9 mouse cellular contexts compared by ENCODE assay signal in genomic region chr15:56278622-56279301, GRCm38 (mm10).
A peak's percentile ranks its signal among the peaks of the same experiment; 100 is the strongest.
DNase-seq lines count a peak whose midpoint lies in the region; ATAC-seq lines count a peak whose summit lies in the region.
"Had no signal": no experiment of that assay in that cellular context is flagged by ENCODE, and none has a peak within 500 bp of the region (broad histone marks: within the 10 kb centered on the region; RNA-seq: fewer than 3 reads in every experiment).

No protein-coding gene starts in this region.

- no peak overlapping the region for H3K4me3 ChIP-seq in forebrain, embryonic 15.5 days
- no peak overlapping the region for H3K4me3 ChIP-seq in neural tube, embryonic 12.5 days
- H3K4me3 ChIP-seq: liver, embryonic 13.5 days had no signal

- ATAC-seq in forebrain, embryonic 15.5 days (replicated peaks) = peak; percentile 98
- peak; percentile 96 for ATAC-seq in neural tube, embryonic 12.5 days (ENCODE audit: low FRiP score, low read depth)
- ATAC-seq in erythroblast, adult 5-6 weeks (replicated peaks; ENCODE audit: low FRiP score, poor library complexity, severe bottlenecking) = no peak

- H3K4me1 ChIP-seq in forebrain, embryonic 15.5 days = peaks cover 17% of the 10 kb centered on the region
- H3K4me1 ChIP-seq in neural tube, embryonic 12.5 days = peaks cover 10% of the 10 kb centered on the region; the same call in 1 of the 2 replicates
- H3K4me1 ChIP-seq: liver, embryonic 13.5 days had no signal

- no peaks in the 10 kb centered on the region for H3K27me3 ChIP-seq in forebrain, embryonic 15.5 days
- H3K27me3 ChIP-seq in neural tube, embryonic 12.5 days (replicated peaks) = no peaks in the 10 kb centered on the region
- H3K27me3 ChIP-seq: liver, embryonic 13.5 days had no signal

- WGBS in forebrain, embryonic 15.5 days = 29% methylated on average over 7 of the region's 7 CpGs
- WGBS in neural tube, embryonic 12.5 days = 45% methylated on average over 7 of the region's 7 CpGs

- H3K36me3 ChIP-seq in forebrain, embryonic 15.5 days = no peaks in the 10 kb centered on the region
- H3K36me3 ChIP-seq in neural tube, embryonic 12.5 days = no peaks in the 10 kb centered on the region
- H3K36me3 ChIP-seq: liver, embryonic 13.5 days had no signal

- intact Hi-C loops in heart, postnatal 14 days (cut with DNase I) = no loop called here

- DNase-seq in urinary bladder, postnatal 25 days (ENCODE audit: low spot score) = peak; percentile 24
- DNase-seq in urinary bladder, postnatal 10 days (ENCODE audit: low spot score) = no peak
- peak; percentile 69 to 78 for DNase-seq in heart, postnatal 14 days
- peak; percentile 38 to 53 for DNase-seq in kidney, postnatal 36 days
- DNase-seq in c-Kit-positive CD71-positive TER-119-positive erythroid progenitor cells, embryonic 14.5 days (ENCODE audit: low spot score) = no peak
- DNase-seq: liver, embryonic 13.5 days had no signal

- H3K9ac ChIP-seq in forebrain, embryonic 15.5 days (replicated peaks) = no peak overlapping the region
- H3K9ac ChIP-seq in neural tube, embryonic 12.5 days = no peak overlapping the region
- H3K9ac ChIP-seq: liver, embryonic 13.5 days had no signal

- peak overlapping the region; percentile 41; the same call in 1 of the 2 replicates for H3K27ac ChIP-seq in forebrain, embryonic 15.5 days (replicated peaks)
- H3K27ac ChIP-seq in neural tube, embryonic 12.5 days = no peak overlapping the region
- H3K27ac ChIP-seq: liver, embryonic 13.5 days had no signal

- H3K4me2 ChIP-seq in forebrain, embryonic 15.5 days (replicated peaks) = no peak overlapping the region
- no peak overlapping the region for H3K4me2 ChIP-seq in neural tube, embryonic 12.5 days (replicated peaks)
- H3K4me2 ChIP-seq: liver, embryonic 13.5 days had no signal

- no peaks in the 10 kb centered on the region for H3K9me3 ChIP-seq in forebrain, embryonic 15.5 days
- no peaks in the 10 kb centered on the region for H3K9me3 ChIP-seq in neural tube, embryonic 12.5 days
- H3K9me3 ChIP-seq: liver, embryonic 13.5 days had no signal

Comparison
In these comparisons a context has a peak if more than half of its experiments do, and no peak if none do; other contexts are left out.
1. DNase-seq: peak in urinary bladder, postnatal 25 days (single experiment), heart, postnatal 14 days (2 of 2) and kidney, postnatal 36 days (2 of 2); none in urinary bladder, postnatal 10 days (single experiment) and c-Kit-positive CD71-positive TER-119-positive erythroid progenitor cells, embryonic 14.5 days (single experiment).